Mouse (Mus musculus) naive thymus-derived CD4-positive, alpha-beta T cell, adult 2 months (primary cell): ENCODE data around the gene Scamp2.
A peak's percentile ranks its signal among the peaks of the same experiment; 100 is the strongest.

Source experiments
- DNase-seq: peaks from one replicate; pipeline ENCODE4 v3.0.0-alpha.2; 2011; ENCODE audit warnings: low read depth

Gene Scamp2

GRCm38 (mm10) chr9:57560861-57561710 lies at the start of gene Scamp2:
TSS of gene Scamp2 (plus strand) at chr9:57560943.
- DNase-seq: peak; percentile 94

DNA sequence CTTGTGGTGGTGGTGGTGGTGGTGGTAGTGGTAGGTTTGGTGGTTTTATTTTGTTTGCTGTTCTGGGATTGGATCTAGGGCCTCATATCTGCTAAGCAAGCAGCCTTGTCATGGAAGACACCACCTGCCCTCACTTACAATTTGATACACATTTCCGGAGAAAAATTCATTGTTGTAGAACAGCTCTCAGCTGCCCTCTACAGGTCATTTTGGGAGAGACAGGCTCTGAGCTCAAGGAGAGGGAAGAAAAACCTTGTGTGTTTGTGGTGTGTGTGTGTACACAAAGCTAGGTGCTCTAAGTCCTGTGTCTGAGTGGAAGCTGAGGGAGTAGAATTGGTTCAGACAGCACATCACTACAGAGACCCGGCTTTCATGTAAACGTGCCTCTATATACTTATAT lies 43.6 kb upstream of the Scamp2 start:
- peak; percentile 92 for DNase-seq

- no peak for DNase-seq
Measured at GRCm38 (mm10) chr9:57520375-57521055, 40.2 kb upstream of the Scamp2 start.

DNA sequence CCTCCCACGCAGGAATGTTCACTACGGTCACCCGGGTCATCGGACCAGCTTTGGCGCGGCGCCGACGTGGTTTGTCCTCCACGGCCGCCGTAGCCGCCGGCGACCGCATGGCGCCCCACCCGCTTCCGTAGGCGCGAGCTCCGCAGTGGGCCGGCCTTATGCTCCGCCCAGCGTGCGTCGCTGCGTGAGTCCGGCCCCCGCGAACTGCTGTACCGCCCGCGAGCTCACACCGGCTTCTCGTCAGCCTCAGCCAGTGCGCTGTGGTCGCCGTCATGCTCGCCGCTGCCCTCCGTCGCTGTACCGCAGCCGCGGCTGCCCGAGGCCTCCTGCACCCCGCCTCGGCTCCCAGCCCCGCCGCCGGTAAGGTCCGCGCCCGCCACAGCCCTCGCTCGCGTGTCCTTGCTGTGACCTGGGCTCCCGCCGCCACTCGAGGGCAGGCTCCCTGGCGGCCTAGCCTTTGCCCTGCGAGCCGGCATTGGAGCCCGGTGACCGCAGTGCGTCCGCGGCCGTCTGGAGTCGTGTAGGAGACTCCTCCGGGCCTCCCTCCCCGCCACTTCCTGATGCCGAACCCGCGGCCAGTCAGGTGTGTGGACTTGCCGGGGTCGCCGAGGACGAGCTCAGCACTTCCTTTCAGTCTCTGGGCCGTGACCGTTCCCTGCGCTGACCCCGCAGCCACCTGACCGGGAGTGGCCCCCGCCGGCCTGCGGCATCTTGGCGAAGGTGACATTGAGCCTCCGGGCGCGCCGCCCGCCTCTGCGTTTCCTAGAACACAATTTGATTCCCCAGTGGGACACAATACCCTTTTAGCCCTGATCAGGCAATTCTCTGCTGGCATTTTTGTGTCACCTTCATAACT lies 39.5 kb upstream of the Scamp2 start, which contains the start of gene Cox5a:
TSS of gene Cox5a (plus strand) at position 219 of the 856 bp plus-strand sequence.
- DNase-seq: peak; percentile 91

DNA sequence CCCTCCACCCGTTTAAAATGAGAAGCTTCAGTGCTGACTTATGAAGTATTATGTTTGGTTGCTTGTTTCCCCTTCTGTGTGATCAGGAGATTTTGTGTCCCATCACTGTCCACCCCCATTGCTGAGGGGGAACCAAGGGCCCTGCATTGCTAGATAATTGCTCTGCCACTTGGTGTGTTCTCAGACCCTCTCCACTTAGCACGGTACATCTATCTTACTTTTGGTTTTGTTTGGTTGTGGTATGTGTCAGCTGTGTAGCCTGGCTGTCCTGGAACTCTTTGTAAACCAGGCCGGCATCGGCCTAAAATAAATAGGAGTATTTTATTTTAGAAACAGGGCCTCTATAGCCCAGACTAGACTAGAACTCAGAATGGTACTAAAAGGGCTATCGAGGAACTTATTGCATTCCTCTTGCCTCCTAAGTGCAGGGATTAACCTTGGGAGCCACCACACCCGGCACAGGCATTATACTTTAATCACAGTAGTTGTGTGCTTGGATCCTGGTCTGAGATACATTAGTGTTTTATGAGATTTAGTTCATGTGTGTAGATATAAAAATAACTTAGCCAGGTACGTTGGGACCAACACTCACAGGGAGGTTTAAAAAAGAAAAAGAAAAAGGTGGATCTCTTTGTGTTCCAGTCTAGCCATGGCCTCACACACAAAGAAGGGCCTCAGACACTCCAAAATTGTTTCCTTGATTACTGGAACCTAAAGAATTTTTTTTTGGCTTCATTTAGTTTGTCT lies 38.5 kb upstream of the Scamp2 start:
- no peak for DNase-seq

- no peak for DNase-seq
Measured at GRCm38 (mm10) chr9:57522861-57523246, 37.9 kb upstream of the Scamp2 start.

DNA sequence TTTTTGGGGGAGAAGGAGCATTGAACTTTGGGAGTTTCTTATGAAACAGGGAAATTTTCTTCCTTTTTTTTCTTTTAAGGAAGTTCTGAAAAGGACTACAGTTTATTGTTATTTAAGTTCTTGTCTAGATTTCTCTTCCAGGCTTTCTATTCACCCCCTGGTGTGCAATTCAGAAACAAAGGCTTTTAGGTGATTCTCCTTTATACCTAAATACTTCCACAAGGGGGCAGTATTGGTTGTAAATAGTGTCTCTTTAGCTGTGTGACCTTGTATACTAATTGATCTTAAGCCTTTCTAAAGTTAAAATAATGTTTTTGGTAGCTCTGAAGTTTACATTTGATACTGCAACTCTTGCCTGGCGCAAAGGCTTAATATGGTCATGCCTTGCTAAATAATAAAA lies 37.0 kb upstream of the Scamp2 start:
- DNase-seq: peak; percentile 85

- DNase-seq: no peak
Measured at GRCm38 (mm10) chr9:57524439-57524838, 36.3 kb upstream of the Scamp2 start.

GRCm38 (mm10) chr9:57525516-57525915 lies 35.2 kb upstream of the Scamp2 start:
- no peak for DNase-seq

- no peak for DNase-seq
Measured at GRCm38 (mm10) chr9:57526435-57526834, 34.3 kb upstream of the Scamp2 start.

- DNase-seq: no peak
Measured at GRCm38 (mm10) chr9:57531946-57532345, 28.8 kb upstream of the Scamp2 start.

GRCm38 (mm10) chr9:57536362-57536761 lies 24.4 kb upstream of the Scamp2 start:
- no peak for DNase-seq

GRCm38 (mm10) chr9:57537044-57537727 lies 23.6 kb upstream of the Scamp2 start, which contains the start of gene Fam219b:
TSS of gene Fam219b (plus strand) at chr9:57537528.
- peak; percentile 88 for DNase-seq

- no peak for DNase-seq
Measured at GRCm38 (mm10) chr9:57537728-57538181, 23.0 kb upstream of the Scamp2 start.

GRCm38 (mm10) chr9:57539550-57539949 lies 21.2 kb upstream of the Scamp2 start:
- DNase-seq: no peak

GRCm38 (mm10) chr9:57541312-57541711 lies 19.4 kb upstream of the Scamp2 start:
- peak; percentile 78 for DNase-seq

DNA sequence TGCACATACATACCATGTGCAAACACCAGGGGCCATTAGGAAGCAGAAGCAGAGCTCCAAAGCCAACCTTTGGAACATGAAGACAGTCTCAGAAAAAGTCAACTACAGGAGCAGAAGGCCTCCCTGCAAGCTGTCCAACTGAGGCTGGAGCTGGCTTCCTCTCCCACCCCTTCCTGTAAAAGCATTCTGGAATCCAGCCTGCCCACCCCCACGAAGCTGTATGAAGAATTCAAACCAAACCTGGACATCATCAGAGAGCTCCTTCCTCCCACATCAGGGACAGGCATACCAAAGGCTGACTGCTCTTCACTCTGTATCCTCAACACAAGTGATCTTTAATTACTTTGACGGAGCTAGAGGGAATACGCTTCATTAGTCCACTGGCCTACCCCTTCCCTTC lies 16.8 kb upstream of the Scamp2 start:
- DNase-seq: no peak

DNA sequence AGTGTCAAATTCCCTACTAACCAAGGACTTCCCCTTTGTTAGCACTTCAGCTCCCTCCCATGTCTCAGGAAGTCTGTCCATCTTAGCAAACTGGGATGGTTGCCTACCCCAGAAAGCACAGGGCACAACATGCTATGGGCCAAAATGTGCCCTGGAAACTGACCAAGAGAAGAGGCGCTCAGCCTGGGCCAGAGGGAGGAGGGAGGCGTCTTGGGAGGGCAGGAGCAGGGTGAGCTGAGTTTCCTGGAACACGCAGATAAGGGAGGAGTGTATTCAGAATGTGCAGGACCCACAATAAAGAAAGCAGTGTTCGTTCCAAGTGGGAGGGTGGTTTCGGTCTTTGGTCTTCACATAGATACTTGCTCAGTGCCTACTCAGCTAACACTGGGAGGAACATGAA lies 13.5 kb upstream of the Scamp2 start:
- DNase-seq: no peak

DNA sequence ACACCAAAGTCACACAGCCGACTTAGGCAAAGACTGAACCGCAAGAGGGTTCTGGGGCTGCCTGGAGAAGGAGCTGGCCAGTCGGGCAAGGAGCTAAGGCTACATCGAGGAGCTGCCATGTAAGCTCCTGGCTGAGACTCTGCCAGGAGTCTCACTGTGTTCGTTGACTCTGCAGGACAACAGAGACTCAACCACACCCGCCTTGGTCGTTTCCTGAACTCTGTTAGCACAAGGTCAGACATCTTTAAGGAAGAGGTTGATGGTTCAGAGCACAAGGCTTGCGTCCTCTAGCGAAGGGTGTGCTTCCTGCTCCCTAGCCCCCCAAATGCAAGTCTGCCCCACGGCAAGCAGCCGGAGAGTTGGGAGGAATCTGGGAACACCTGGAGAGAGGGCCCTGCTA lies 12.9 kb upstream of the Scamp2 start:
- DNase-seq: no peak

- DNase-seq: no peak
Measured at GRCm38 (mm10) chr9:57549186-57549585, 11.6 kb upstream of the Scamp2 start.
